Mouse (Mus musculus): ENCODE results near the gene Aplp2.

Aplp2 gene

DNA sequence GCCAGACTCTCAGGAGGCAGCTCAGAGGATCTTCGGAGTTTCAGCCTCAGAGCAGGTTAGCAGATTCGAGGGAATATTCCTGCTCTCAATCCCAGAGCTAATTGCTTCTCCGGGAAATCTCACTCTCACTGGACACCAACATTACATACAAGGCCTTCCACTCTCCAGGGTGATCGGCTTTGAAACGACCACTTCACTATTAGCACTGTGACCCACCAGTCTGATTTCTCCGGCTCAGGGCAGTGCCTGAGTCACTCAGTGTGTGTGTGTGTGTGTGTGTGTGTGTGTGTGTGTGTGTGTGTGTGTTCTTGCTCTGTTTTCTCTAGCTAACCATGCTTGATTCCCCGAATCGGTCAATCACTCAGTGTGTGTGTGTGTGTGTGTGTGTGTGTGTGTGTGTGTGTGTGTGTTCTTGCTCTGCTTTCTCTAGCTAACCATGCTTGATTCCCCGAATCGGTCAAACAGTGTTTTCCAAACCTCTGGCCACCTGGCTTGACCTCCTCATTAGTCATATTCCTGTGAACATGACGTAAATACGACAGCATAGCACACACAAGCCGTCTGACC lies 89.1 kb downstream of the Aplp2 start:
- DNase-seq (ENCODE audit: low spot score), result no peak

DNA sequence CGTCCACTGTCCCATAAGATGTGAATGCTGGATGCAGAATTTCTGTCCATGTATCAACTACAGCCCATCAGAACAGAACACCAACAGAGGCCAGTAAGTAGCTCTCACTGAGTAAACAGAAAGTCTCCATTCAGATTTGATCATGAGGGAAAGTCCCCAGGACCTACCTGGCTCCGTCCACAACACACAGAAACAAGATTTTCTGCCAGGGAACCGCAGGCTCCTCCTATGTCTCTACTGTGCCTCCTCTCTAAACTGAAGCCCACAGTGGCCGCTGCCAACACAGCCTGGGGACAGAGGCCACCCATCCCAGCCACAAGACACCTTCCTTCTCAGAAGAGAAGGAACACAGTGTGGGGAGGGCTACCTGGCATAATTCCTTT lies 91.1 kb downstream of the Aplp2 start:
- no peak for DNase-seq (ENCODE audit: low spot score)

DNA sequence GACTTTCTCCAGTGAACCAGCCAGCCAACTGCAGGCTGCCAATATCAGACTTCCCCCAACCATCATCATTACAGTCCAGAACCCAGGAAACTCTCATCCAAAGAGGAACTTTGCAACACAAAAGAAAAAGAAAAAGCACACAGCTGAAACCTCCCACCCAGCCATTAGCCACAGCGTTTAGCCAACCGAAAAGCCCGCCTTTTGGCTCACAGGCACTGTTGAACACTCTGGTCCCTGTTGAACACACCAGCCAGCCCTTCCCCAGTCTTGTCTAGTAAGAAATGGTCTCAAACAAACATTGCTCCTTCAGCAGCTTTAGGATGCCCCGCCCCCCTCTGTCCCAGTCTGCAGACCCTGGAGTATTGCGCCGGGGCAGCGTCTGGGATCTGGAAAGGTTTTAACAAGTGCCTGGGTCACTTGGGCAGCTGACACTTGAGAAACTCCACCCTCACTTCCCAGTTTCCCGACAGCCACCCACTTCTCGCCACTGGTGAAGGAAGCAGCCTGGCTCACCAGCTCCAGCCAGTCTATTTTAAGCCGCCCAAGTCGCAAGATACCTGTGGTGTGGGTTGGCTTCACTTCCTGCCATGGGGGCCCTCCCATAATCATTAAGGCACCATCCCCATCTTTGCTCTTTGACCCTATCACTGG lies 91.6 kb downstream of the Aplp2 start:
- no peak for DNase-seq (ENCODE audit: low spot score)

DNA sequence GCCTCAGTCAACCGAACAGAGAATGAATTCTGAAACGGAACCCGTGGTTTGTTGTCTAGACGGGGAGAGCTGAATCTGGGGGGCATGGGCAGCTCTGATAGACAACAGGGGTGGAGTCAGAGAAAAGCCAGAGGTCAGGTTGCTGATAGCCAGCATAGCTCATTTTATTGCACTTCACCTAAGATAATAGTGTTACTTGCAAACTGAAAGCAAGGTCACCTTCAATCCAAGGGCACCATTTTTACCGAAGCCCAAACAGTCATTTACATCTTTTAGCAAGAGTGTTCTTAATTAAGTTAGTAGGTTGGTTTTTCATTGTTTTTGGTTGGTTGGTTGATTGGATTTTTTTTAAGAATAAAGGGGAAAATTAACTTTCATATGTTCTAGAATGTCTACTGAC lies 92.2 kb downstream of the Aplp2 start:
- no peak for DNase-seq (ENCODE audit: low spot score)

DNA sequence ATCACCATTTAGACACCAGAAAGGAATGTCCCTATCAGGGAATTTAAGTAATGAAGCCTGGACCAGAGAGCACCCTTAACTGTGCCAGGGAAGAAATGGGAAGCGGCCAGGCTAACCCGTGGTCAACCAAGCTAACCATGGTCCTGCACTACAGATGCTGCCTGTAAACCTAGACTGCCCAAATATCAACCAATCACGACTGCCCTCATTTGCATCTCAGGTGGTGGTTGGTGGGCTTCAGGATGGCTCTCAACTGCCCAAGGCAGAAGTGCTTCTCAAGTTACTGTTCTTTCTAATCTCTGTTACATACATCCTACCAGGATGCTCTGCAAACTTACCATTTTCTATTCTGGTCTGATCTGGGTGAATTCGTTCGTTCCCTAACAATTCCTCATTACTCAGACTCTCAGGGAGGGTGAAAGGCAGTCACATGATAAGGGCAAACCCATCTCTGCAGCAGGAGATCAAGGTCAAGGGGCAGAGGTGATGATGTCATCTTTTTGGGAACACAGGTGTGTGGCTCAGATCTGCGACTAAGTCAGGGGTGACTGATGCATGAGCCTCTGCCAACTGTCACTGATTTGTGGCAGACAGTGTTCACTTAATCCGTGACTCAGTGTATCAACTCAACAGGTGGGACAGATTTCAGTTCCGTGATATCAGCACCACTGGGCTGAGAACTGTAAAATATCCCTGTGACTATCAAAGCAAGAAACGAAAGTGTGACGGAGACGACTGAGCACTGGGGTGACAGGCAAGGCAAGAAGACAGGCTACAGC lies 92.9 kb downstream of the Aplp2 start:
- DNase-seq (ENCODE audit: low spot score), result peak; percentile 84

DNA sequence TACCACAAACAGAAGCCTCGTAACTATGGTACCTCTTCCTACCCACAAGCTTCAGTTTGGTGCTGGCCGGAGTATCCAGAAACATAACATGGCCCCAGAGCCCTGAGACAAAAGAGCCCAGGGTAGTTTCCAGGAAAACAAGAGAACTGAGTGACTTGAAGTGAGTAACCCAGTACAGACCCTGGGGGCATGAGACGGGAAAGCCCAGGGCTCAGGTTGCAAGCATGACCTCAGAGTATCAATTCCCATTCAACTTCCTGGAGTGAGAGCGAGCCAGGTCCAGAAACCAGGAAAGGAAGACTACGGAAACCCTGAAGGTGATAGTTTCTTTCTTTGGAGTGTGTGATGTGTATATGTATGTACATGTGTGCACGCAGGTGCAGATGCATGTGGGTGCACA lies 94.1 kb downstream of the Aplp2 start:
- DNase-seq (ENCODE audit: low spot score), result peak; percentile 31

DNA sequence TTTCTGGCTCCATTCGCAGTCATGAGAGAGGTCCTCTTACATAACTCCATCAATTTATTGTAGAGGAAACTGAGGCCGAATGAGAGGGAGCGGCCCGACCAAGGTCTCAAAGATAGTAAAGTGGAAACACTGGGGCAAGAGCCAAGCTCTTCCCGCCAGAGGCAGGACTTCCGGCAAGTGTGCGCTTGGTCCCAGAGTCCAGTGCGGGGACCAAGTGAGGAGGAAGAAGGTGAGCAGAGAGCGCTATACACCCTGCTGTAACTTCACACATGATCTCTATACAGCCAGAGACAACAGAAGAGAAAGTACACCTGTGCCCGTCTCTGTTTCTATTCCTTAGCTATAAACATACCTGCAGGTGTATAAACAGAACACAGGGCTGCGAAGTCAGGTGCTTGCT lies 94.5 kb downstream of the Aplp2 start:
- DNase-seq (ENCODE audit: low spot score), result no peak

DNA sequence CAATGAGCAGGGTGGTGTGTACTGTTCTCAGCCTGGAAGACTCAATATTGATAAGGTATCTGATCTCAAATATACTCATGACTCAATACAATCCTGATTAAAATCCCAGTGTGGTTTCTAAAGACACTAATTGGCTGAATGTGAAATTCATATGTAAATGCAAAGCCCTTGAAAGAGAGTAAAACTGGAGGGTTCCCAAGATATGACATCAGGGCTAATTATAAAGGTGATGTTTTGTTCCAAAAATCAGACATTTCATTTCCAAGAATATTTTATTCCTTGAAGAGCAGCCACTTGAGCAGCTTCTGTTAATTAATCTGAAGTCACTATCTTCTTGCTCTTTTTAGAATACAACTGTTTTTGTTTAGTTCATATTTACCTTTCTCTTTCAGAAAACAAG lies 96.0 kb downstream of the Aplp2 start:
- no peak for DNase-seq (ENCODE audit: low spot score)

DNA sequence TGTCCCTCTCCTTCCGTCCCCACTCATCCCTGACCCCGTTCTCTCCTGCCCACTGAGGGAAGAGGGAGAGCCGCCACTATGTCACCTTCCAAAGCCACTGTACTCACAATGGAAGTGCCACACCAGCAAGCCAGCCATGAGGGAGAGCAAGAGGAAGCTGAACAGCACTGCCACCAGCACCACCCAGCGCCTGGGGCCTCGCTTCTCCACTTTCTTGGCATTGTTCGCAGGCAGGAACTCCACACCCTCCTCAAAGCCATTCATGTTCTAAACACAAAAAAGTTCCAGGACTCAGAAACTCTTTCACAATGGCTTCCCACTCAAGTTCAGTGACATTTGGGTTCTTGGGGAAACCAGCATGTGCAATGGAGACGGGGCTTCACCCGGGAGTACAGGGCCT lies 103.2 kb downstream of the Aplp2 start:
- DNase-seq (ENCODE audit: low spot score), result no peak

Data from embryo, embryonic 10.5 days (tissue).